Mouse (Mus musculus) bone marrow macrophage, adult 2 months (primary cell): ENCODE results near the gene Gm39566. TPM values are rescaled to one million over a fixed set of nuclear protein-coding genes. Genes with fewer than 3 reads are reported as not detected.

Experiments used
- H3K27ac ChIP-seq: 2 replicates; pipeline ENCODE4 v1.5.1; 2012; ENCODE audit warnings: low read depth, low read length; ENCODE audit not compliant: insufficient read depth
- H3K4me1 ChIP-seq: 2 replicates; pipeline ENCODE4 v1.6.1; 2012; ENCODE audit warnings: low read length; ENCODE audit not compliant: control insufficient read depth, insufficient read depth
- H3K4me3 ChIP-seq: 2 replicates; pipeline ENCODE4 v1.5.1; 2012; ENCODE audit warnings: mild to moderate bottlenecking, low read length, moderate library complexity; ENCODE audit not compliant: insufficient read depth
- CTCF ChIP-seq: IDR thresholded peaks from 2 replicates; pipeline ENCODE4 v1.5.1; 2012; ENCODE audit warnings: low read depth, mild to moderate bottlenecking, low read length, moderate library complexity
- POLR2A ChIP-seq: IDR thresholded peaks from 2 replicates; pipeline ENCODE4 v1.6.1; 2012; ENCODE audit warnings: mild to moderate bottlenecking, low read depth, low read length, borderline replicate concordance
- polyA plus RNA-seq: library from polyadenylated mRNA; stranded (reverse); fragments of >200 nt; gene quantifications from 2 replicates; pipeline ENCODE4 v1.2.4, GENCODE M21; 2012; ENCODE audit not compliant: missing spikeins, insufficient read depth, insufficient read length

Gm39566 gene
- polyA plus RNA-seq, 1 experiment: not detected

DNA sequence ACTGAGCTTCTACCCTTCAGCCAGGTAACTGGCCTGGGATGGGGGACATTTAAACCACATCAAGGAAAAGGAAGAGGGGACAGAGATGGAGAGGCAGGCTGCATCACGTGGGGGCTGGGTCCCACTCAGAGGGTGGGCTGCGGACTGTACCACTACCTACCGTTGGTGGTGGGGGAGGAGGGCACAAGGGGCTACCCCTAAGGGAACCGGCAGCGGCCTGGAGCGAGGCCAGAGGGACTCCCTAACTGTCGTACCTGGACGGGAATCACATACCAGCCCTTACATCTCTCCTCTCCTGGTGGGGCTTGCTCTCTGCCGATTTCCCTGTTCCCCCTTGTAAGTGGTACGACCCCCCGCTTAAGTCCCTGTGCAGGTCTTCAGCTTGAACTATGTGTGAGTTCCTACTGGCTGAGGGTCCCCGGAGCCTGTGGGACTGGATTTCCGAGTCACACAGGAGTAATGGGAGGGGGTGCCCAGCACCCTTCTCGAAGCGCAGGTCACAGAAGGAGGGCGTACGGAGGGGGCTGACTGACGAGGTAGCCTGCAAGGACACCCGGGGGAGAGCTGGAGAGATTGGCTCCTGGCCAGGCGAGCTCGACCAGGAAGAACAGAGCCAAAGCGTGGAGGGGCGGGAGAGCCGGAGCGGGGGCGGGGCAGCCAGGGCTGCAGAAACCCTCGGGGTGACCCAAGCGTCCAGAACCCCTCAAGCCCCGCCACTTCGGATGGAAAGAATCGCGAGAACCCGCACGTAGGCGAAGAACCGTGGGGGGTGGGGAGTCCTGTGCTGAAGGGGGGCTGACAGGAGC, 14.5 kb downstream of the Gm39566 start:
- H3K27ac ChIP-seq: peak overlapping the region; percentile 94
- H3K4me3 ChIP-seq: peak overlapping the region; percentile 75
- TF ChIP-seq POLR2A (no peak), CTCF (no peak)
- peaks cover 26% of the 10 kb centered on the region for H3K4me1 ChIP-seq

GRCm38 (mm10) chr11:69800138-69800391, 15.0 kb downstream of the Gm39566 start:
- Histone ChIP-seq H3K27ac (peak overlapping the region; percentile 94), H3K4me3 (peak overlapping the region; percentile 75), H3K4me1 (peaks cover 26% of the 10 kb centered on the region)
- TF ChIP-seq POLR2A (no peak), CTCF (no peak)

- no peak for TF ChIP-seq POLR2A
- 0 out of 2 replicates have a peak, but pooled peaks have one; percentile 15 for TF ChIP-seq CTCF
- peak overlapping the region; percentile 94 for H3K27ac ChIP-seq
- H3K4me1 ChIP-seq: peaks cover 29% of the 10 kb centered on the region
- H3K4me3 ChIP-seq: peak overlapping the region; percentile 75
Measured at GRCm38 (mm10) chr11:69799394-69800137, 15.5 kb downstream of the Gm39566 start.

- TF ChIP-seq CTCF (no peak), POLR2A (no peak)
- H3K4me1 ChIP-seq: peaks cover 35% of the 10 kb centered on the region
- peak overlapping the region; percentile 94 for H3K27ac ChIP-seq
- peak overlapping the region; percentile 75 for H3K4me3 ChIP-seq
Measured at GRCm38 (mm10) chr11:69797924-69798323, 17.2 kb downstream of the Gm39566 start.

GRCm38 (mm10) chr11:69795983-69796435, 19.1 kb downstream of the Gm39566 start:
- Histone ChIP-seq H3K4me1 (peaks cover 37% of the 10 kb centered on the region), H3K27ac (no peak overlapping the region), H3K4me3 (no peak overlapping the region; the same call in 1 of the 2 replicates)
- no peak for TF ChIP-seq CTCF
- no peak for TF ChIP-seq POLR2A

- peaks cover 37% of the 10 kb centered on the region for H3K4me1 ChIP-seq
- H3K27ac ChIP-seq: peak within 1 kb of the TSS; percentile 28; the same call in 1 of the 2 replicates
- TF ChIP-seq POLR2A (no peak), CTCF (no peak)
- H3K4me3 ChIP-seq: peak within 1 kb of the TSS; percentile 62
Measured at GRCm38 (mm10) chr11:69795168-69795982, 19.7 kb downstream of the Gm39566 start, which contains the start of gene Chrnb1. Gene Chrnb1 (minus strand): TSS chr11:69795943.

GRCm38 (mm10) chr11:69793429-69793828, 21.7 kb downstream of the Gm39566 start:
- Histone ChIP-seq H3K27ac (no peak overlapping the region), H3K4me1 (peaks cover 28% of the 10 kb centered on the region), H3K4me3 (no peak overlapping the region)
- TF ChIP-seq CTCF (no peak), POLR2A (no peak)

GRCm38 (mm10) chr11:69791420-69791819, 23.7 kb downstream of the Gm39566 start:
- no peak overlapping the region for H3K27ac ChIP-seq
- TF ChIP-seq POLR2A (no peak), CTCF (no peak)

GRCm38 (mm10) chr11:69789431-69789830, 25.7 kb downstream of the Gm39566 start:
- H3K4me3 ChIP-seq: no peak overlapping the region
- H3K4me1 ChIP-seq: peaks cover 17% of the 10 kb centered on the region
- H3K27ac ChIP-seq: no peak overlapping the region
- TF ChIP-seq POLR2A (no peak), CTCF (no peak)

More at GRCm38 (mm10) chr11:69791420-69791819, 23.7 kb downstream of the Gm39566 start:
- Histone ChIP-seq H3K4me1 (peaks cover 17% of the 10 kb centered on the region), H3K4me3 (no peak overlapping the region)
